9 mouse cellular contexts compared by ENCODE assay signal in the genomic region with DNA sequence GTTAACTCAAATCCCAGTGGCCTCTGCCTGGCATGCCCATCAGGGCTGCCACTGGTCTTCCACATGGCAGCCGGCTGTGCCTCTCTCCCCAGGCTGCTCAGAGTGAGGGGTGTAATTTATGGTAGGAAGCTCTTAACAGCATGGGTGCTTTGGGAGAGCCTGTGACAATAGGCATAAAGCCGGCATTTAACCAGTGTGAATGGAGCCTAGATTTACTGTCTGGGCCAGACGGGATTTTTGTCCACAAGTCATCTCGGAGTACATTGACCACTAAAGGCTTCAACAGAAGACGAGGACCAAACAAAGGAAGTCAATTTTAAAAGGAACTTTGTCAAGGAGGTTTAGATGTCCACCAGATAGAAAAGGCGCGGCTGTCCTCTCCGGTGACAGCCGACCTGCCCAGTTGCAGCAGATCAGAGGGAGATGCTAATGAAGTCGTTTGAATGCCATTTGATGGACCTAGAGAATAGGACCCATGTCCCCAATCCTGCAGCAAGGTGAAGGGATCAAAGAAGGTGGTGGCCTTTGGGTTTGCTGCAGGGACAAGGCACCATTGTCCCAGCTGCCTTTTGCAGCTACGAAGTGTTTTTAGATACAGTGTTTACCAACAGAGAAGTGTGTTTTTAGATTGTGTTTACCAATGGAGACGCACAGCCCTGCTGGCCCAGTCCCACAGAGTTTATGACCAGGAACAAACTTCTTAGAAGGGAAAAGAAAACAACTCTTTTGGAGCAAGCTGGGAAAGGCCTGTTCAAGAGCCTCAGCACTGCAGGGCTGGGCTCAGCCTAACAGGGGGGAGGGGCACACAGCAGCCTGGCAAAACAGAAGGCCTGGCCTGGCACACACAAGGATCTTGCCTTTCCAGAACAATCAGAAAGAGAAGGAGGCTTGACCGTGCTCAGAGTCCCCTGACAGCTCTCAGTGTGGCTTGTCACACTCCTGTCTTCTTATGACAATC. TPM values are rescaled to one million over a fixed set of nuclear protein-coding genes. Genes with fewer than 3 reads are reported as not detected.
DNase-seq lines count a peak whose midpoint lies in the region; ATAC-seq lines count a peak whose summit lies in the region.
"Had no signal": no experiment of that assay in that cellular context is flagged by ENCODE, and none has a peak within 500 bp of the region (broad histone marks: within the 10 kb centered on the region; RNA-seq: fewer than 3 reads in every experiment).

No protein-coding gene starts in this region.

- 0 out of 2 replicates have a peak, but pooled peaks have one; percentile 77 for ATAC-seq in forebrain, embryonic 12.5 days (ENCODE audit: low FRiP score)

- H3K4me3 ChIP-seq in forebrain, embryonic 12.5 days (replicated peaks) = no peak overlapping the region
- H3K4me3 ChIP-seq: myocyte had no signal

- H3K36me3 ChIP-seq in forebrain, embryonic 12.5 days (replicated peaks) = no peaks in the 10 kb centered on the region

- 13% methylated on average over 13 of the region's 13 CpGs for WGBS in forebrain, embryonic 12.5 days

- DNase-seq in layer of hippocampus, postnatal 10 days (ENCODE audit: low spot score in 2 of 2) = peak; percentile 36 to 48
- no peak for DNase-seq in layer of hippocampus, postnatal 36 days
- DNase-seq in kidney, adult 18-20 months = peak; percentile 43
- peak; percentile 80 for DNase-seq in lung, postnatal 10 days
- DNase-seq in thymus, postnatal 14 days = no peak
- no peak for DNase-seq in cerebellum, adult 8-10 months
- no peak for DNase-seq in spleen, adult 18-20 months

- no peaks in the 10 kb centered on the region for H3K9me3 ChIP-seq in forebrain, embryonic 12.5 days

- H3K9ac ChIP-seq in forebrain, embryonic 12.5 days = no peak overlapping the region

- H3K27me3 ChIP-seq in forebrain, embryonic 12.5 days = peaks cover 3% of the 10 kb centered on the region; the same call in 1 of the 2 replicates

- peak overlapping the region; percentile 65; the same call in 1 of the 2 replicates for H3K27ac ChIP-seq in forebrain, embryonic 12.5 days

- 0 out of 2 replicates have a peak overlapping the region, but pooled peaks have one; percentile 0 for H3K4me2 ChIP-seq in forebrain, embryonic 12.5 days

- H3K4me1 ChIP-seq in forebrain, embryonic 12.5 days = peaks cover 24% of the 10 kb centered on the region

RNA-seq across cellular contexts. Expression of gene 1810010D01Rik, which starts 48.4 kb away (rescaled TPM):
- under 1 TPM; 0.56 to 0.98 TPM for total RNA-seq in layer of hippocampus, postnatal 10 days (2021)
- total RNA-seq in layer of hippocampus, postnatal 36 days (2021) = 1 to 10 TPM; 1.3 to 1.7 TPM
- polyA plus RNA-seq in forebrain, embryonic 12.5 days (2016; fragmentation: Nextera tagmentation; extraction: Ambion mirVana) = 0.59 and 0.91 TPM in 2 replicates
- polyA plus RNA-seq: myocyte had no signal

Comparison
In these comparisons a context has a peak if more than half of its experiments do, and no peak if none do; other contexts are left out.
1. DNase-seq: peak in layer of hippocampus, postnatal 10 days (2 of 2), kidney, adult 18-20 months (single experiment) and lung, postnatal 10 days (single experiment); none in layer of hippocampus, postnatal 36 days (0 of 2), thymus, postnatal 14 days (single experiment), cerebellum, adult 8-10 months (single experiment) and spleen, adult 18-20 months (0 of 2).